Mouse (Mus musculus) urinary bladder, postnatal 10 days (tissue): Measurements from ENCODE around the gene Acsf3.

Experiments used
- DNase-seq: peaks from one replicate; pipeline ENCODE4 v3.0.0; 2022; ENCODE audit warnings: low spot score

Acsf3 gene

GRCm38 (mm10) chr8:122762731-122763266 lies 12.5 kb upstream of the Acsf3 start:
- no peak for DNase-seq

GRCm38 (mm10) chr8:122763267-122763738 lies 12.0 kb upstream of the Acsf3 start:
- no peak for DNase-seq

GRCm38 (mm10) chr8:122764790-122765474 lies 10.4 kb upstream of the Acsf3 start:
- no peak for DNase-seq

- no peak for DNase-seq
Measured at GRCm38 (mm10) chr8:122766189-122766588, 9.1 kb upstream of the Acsf3 start.

GRCm38 (mm10) chr8:122766647-122767200 lies 8.6 kb upstream of the Acsf3 start:
- DNase-seq: no peak

GRCm38 (mm10) chr8:122767229-122767628 lies 8.1 kb upstream of the Acsf3 start:
- no peak for DNase-seq

GRCm38 (mm10) chr8:122769251-122770058 lies 5.8 kb upstream of the Acsf3 start:
- DNase-seq: no peak

GRCm38 (mm10) chr8:122772431-122773060 lies 2.7 kb upstream of the Acsf3 start:
- no peak for DNase-seq

GRCm38 (mm10) chr8:122777701-122778100 lies 2.4 kb downstream of the Acsf3 start:
- DNase-seq: no peak

GRCm38 (mm10) chr8:122778703-122779239 lies 3.5 kb downstream of the Acsf3 start:
- no peak for DNase-seq

- DNase-seq: no peak
Measured at GRCm38 (mm10) chr8:122779255-122779654, 4.0 kb downstream of the Acsf3 start.

GRCm38 (mm10) chr8:122784756-122785155 lies 9.5 kb downstream of the Acsf3 start:
- DNase-seq: no peak

- DNase-seq: no peak
Measured at GRCm38 (mm10) chr8:122789796-122790195, 14.5 kb downstream of the Acsf3 start.

GRCm38 (mm10) chr8:122793375-122794174 lies 18.3 kb downstream of the Acsf3 start:
- DNase-seq: no peak

GRCm38 (mm10) chr8:122794175-122794454 lies 18.8 kb downstream of the Acsf3 start:
- no peak for DNase-seq

- no peak for DNase-seq
Measured at GRCm38 (mm10) chr8:122803906-122804761, 28.8 kb downstream of the Acsf3 start.

- no peak for DNase-seq
Measured at GRCm38 (mm10) chr8:122805349-122805748, 30.1 kb downstream of the Acsf3 start.

- no peak for DNase-seq
Measured at GRCm38 (mm10) chr8:122806956-122807538, 31.8 kb downstream of the Acsf3 start.

- DNase-seq: no peak
Measured at GRCm38 (mm10) chr8:122807907-122808306, 32.6 kb downstream of the Acsf3 start.

GRCm38 (mm10) chr8:122810376-122810775 lies 35.1 kb downstream of the Acsf3 start:
- no peak for DNase-seq
